Mouse (Mus musculus) myocyte (in vitro differentiated cells): ENCODE results near the gene Zbtb40. TPM values are rescaled to one million over a fixed set of nuclear protein-coding genes. Genes with fewer than 3 reads are reported as not detected.

ENCODE experiments used
- H3K27me3 ChIP-seq: one replicate; pipeline ENCODE4 v1.6.1; 2011; ENCODE audit not compliant: control insufficient read depth, insufficient read depth, insufficient read length
- H3K36me3 ChIP-seq: one replicate; pipeline ENCODE4 v1.6.1; 2011; ENCODE audit not compliant: control insufficient read depth, insufficient read depth
- H3K4me2 ChIP-seq: one replicate; pipeline ENCODE4 v1.6.1; 2011; ENCODE audit warnings: low read depth, control low read depth
- H3K4me3 ChIP-seq: one replicate; pipeline ENCODE4 v1.5.1; 2011; ENCODE audit warnings: mild to moderate bottlenecking, control low read depth, moderate library complexity
- H3K79me2 ChIP-seq: one replicate; pipeline ENCODE4 v1.6.1; 2011; ENCODE audit not compliant: control insufficient read depth, insufficient read depth
- H3ac ChIP-seq: one replicate; pipeline ENCODE4 v1.6.1; 2011; ENCODE audit not compliant: control insufficient read depth, insufficient read length
- CEBPB ChIP-seq: IDR thresholded peaks from 2 replicates; pipeline ENCODE4 v1.6.1; 2011; ENCODE audit warnings: mild to moderate bottlenecking, moderate library complexity; ENCODE audit not compliant: poor library complexity, insufficient read depth, severe bottlenecking
- E2F4 ChIP-seq: IDR thresholded peaks from one replicate; pipeline ENCODE4 v1.6.1; 2011; ENCODE audit warnings: mild to moderate bottlenecking, control low read depth, moderate library complexity; ENCODE audit not compliant: insufficient read depth
- MAX ChIP-seq: IDR thresholded peaks from one replicate; pipeline ENCODE4 v1.6.1; 2011; ENCODE audit warnings: low read depth, mild to moderate bottlenecking, control low read depth
- MYOD1 ChIP-seq, 3 experiments: IDR thresholded peaks; one replicate each; pipeline ENCODE4 v1.6.1; 2011; ENCODE audit warnings: control low read depth in 2 of 3, low read depth in 2 of 3, mild to moderate bottlenecking in 2 of 3, moderate library complexity in 1 of 3; ENCODE audit not compliant: insufficient read length in 2 of 3, control insufficient read depth in 1 of 3
- MYOG ChIP-seq, 3 experiments: IDR thresholded peaks; one replicate each; pipeline ENCODE4 v1.6.1; 2011; ENCODE audit warnings: control low read depth in 2 of 3, low read depth in 2 of 3, mild to moderate bottlenecking in 2 of 3; ENCODE audit not compliant: insufficient read length in 2 of 3, control insufficient read depth in 1 of 3, insufficient read depth in 1 of 3
- POLR2A ChIP-seq: IDR thresholded peaks from one replicate; pipeline ENCODE4 v1.6.1; 2011; ENCODE audit warnings: low read depth, mild to moderate bottlenecking, control low read depth, moderate library complexity; ENCODE audit not compliant: insufficient read length
- POLR2AphosphoS2 ChIP-seq: IDR thresholded peaks from one replicate; pipeline ENCODE4 v1.6.1; 2011; ENCODE audit warnings: low read depth, control low read depth; ENCODE audit not compliant: insufficient read length
- REST ChIP-seq: IDR thresholded peaks from one replicate; pipeline ENCODE4 v1.6.1; 2011; ENCODE audit warnings: mild to moderate bottlenecking, control low read depth, moderate library complexity; ENCODE audit not compliant: insufficient read depth, insufficient read length
- SRF ChIP-seq: IDR thresholded peaks from one replicate; pipeline ENCODE4 v1.6.1; 2011; ENCODE audit warnings: low read depth; ENCODE audit not compliant: control insufficient read depth, insufficient read length
- TCF12 ChIP-seq: IDR thresholded peaks from one replicate; pipeline ENCODE4 v1.6.1; 2011; ENCODE audit warnings: mild to moderate bottlenecking, control low read depth; ENCODE audit not compliant: poor library complexity, insufficient read depth, severe bottlenecking
- TCF3 ChIP-seq: IDR thresholded peaks from one replicate; pipeline ENCODE4 v1.6.1; 2011; ENCODE audit warnings: low read depth, control low read depth; ENCODE audit not compliant: insufficient read length
- USF1 ChIP-seq: IDR thresholded peaks from one replicate; pipeline ENCODE4 v1.6.1; 2011; ENCODE audit warnings: low read depth, mild to moderate bottlenecking, control low read depth, moderate library complexity
- polyA plus RNA-seq: library from polyadenylated mRNA; unstranded; fragments of >200 nt; fragmentation: generic; extraction: Trizol; gene quantifications from one replicate; pipeline ENCODE4 v1.2.1, GENCODE M21; 2012; ENCODE audit warnings: missing spikeins

The Zbtb40 gene
- polyA plus RNA-seq, 1 experiment: 7.4 TPM

GRCm38 (mm10) chr4:137031319-137031718 lies 17.3 kb downstream of the Zbtb40 start:
- Histone ChIP-seq H3K79me2 (peaks cover 3% of the 10 kb centered on the region), H3K27me3 (no peaks in the 10 kb centered on the region), H3K4me3 (no peak overlapping the region), H3ac (no peak overlapping the region), H3K4me2 (no peak overlapping the region), H3K36me3 (no peaks in the 10 kb centered on the region)
- TF ChIP-seq MAX: no peak
- TF ChIP-seq CEBPB: no peak
- TF ChIP-seq TCF3: no peak
- TF ChIP-seq E2F4: no peak
- TF ChIP-seq REST: no peak
- TF ChIP-seq POLR2A: no peak
- TF ChIP-seq POLR2AphosphoS2: no peak
- TF ChIP-seq USF1: no peak
- no peak for TF ChIP-seq TCF12
- no peak for TF ChIP-seq MYOD1 (IDR thresholded peaks at IDR 0.05; ENCODE audit: control insufficient read depth in 1 of 3, insufficient read length in 2 of 3, low read depth in 2 of 3)
- TF ChIP-seq SRF: no peak
- no peak for TF ChIP-seq MYOG (IDR thresholded peaks at IDR 0.05; ENCODE audit: control insufficient read depth in 1 of 3, insufficient read depth in 1 of 3, insufficient read length in 2 of 3, low read depth in 2 of 3)

- Histone ChIP-seq H3K79me2 (peaks cover 9% of the 10 kb centered on the region), H3K27me3 (no peaks in the 10 kb centered on the region), H3K4me2 (no peak overlapping the region), H3K4me3 (no peak overlapping the region), H3K36me3 (no peaks in the 10 kb centered on the region), H3ac (no peak overlapping the region)
- no peak for TF ChIP-seq TCF12
- TF ChIP-seq TCF3: no peak
These were observed 19.3 kb downstream of the Zbtb40 start for GRCm38 (mm10) chr4:137029348-137029747.

- Histone ChIP-seq H3K4me2 (no peak overlapping the region), H3K36me3 (no peaks in the 10 kb centered on the region), H3K27me3 (no peaks in the 10 kb centered on the region), H3K79me2 (peaks cover 6% of the 10 kb centered on the region), H3K4me3 (no peak overlapping the region), H3ac (no peak overlapping the region)
- TF ChIP-seq E2F4 (no peak), POLR2A (no peak), MYOD1 (IDR thresholded peaks at IDR 0.05; ENCODE audit: control insufficient read depth in 1 of 3, insufficient read length in 2 of 3, low read depth in 2 of 3) (peak in 2 of 3 experiments; percentile 14 to 28)
These were observed 21.6 kb downstream of the Zbtb40 start for GRCm38 (mm10) chr4:137027051-137027450.

- H3K79me2 ChIP-seq: peaks cover 6% of the 10 kb centered on the region
- H3K36me3 ChIP-seq: no peaks in the 10 kb centered on the region
- TF ChIP-seq POLR2AphosphoS2 (no peak), MYOG (IDR thresholded peaks at IDR 0.05; ENCODE audit: control insufficient read depth in 1 of 3, insufficient read depth in 1 of 3, insufficient read length in 2 of 3, low read depth in 2 of 3) (no peak), MAX (no peak), TCF12 (no peak), POLR2A (no peak), TCF3 (no peak), REST (no peak), CEBPB (no peak), MYOD1 (IDR thresholded peaks at IDR 0.05; ENCODE audit: control insufficient read depth in 1 of 3, insufficient read length in 2 of 3, low read depth in 2 of 3) (no peak), USF1 (no peak), SRF (no peak), E2F4 (no peak)
- H3K4me2 ChIP-seq: no peak overlapping the region
- H3ac ChIP-seq: no peak overlapping the region
- no peaks in the 10 kb centered on the region for H3K27me3 ChIP-seq
- H3K4me3 ChIP-seq: no peak overlapping the region
These were observed 23.0 kb downstream of the Zbtb40 start for GRCm38 (mm10) chr4:137025570-137025969.

GRCm38 (mm10) chr4:137025133-137025532 lies 23.5 kb downstream of the Zbtb40 start:
- TF ChIP-seq REST: no peak
- no peak for TF ChIP-seq POLR2AphosphoS2
- TF ChIP-seq USF1: no peak
- no peak for TF ChIP-seq CEBPB
- no peak for TF ChIP-seq E2F4
- no peak for TF ChIP-seq MYOD1 (IDR thresholded peaks at IDR 0.05; ENCODE audit: control insufficient read depth in 1 of 3, insufficient read length in 2 of 3, low read depth in 2 of 3)
- no peak for TF ChIP-seq MAX
- TF ChIP-seq TCF12: no peak
- no peak overlapping the region for H3K4me2 ChIP-seq
- no peaks in the 10 kb centered on the region for H3K27me3 ChIP-seq
- peaks cover 6% of the 10 kb centered on the region for H3K79me2 ChIP-seq
- H3ac ChIP-seq: no peak overlapping the region
- H3K4me3 ChIP-seq: no peak overlapping the region
- H3K36me3 ChIP-seq: no peaks in the 10 kb centered on the region
